Mouse (Mus musculus): Measurements from ENCODE around the gene Efcab12.

DNA sequence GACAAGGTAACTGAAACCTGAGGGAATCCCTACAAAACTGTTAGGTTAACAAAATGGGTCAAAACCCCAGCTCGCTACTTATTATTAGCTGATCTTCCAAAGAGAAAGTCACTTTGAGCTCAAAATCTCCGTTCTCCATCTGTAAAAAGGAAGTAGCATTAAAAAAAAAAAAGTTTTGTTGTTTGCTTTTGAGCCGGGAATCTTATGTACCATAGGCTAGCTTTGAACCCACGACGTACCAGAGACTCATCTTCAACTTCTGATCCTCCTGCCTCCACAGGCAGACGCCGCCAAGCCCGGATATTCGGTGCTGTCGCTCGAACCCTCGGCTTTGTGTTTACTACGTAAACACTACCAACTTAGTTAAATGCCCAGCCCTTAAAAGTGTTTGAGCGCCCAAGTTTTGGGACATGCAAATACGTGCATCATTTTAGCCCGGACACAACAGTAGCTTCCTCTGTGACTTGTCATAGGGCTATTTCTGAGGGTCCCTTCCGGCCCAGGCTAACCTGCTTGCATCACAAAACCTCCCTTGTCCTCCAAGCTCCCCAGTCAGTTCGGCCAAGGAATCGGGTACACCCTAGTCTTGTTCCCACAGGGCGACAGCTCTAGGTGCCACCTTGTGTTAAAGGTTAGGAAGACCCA lies 14.4 kb upstream of the Efcab12 start:
- TF ChIP-seq KAT2A (IDR thresholded peaks at IDR 0.05; ENCODE audit: insufficient replicate concordance, low read length) (no peak), POLR2A (IDR thresholded peaks at IDR 0.05; ENCODE audit: low read depth, low read length) (no peak), NRF1 (IDR thresholded peaks at IDR 0.05; ENCODE audit: low read depth, low read length) (no peak), BHLHE40 (IDR thresholded peaks at IDR 0.05; ENCODE audit: low read depth, low read length) (no peak), MAZ (IDR thresholded peaks at IDR 0.05; ENCODE audit: low read depth, low read length) (no peak)

Measured in CH12.LX (cell line).